Mouse (Mus musculus): ENCODE results near the gene Tmem125.
"Not testable (repeated sequence)": the region's sequence is repeated elsewhere in the genome, so short reads cannot be mapped to it uniquely, and the experiment has no call there.

The Tmem125 gene

DNA sequence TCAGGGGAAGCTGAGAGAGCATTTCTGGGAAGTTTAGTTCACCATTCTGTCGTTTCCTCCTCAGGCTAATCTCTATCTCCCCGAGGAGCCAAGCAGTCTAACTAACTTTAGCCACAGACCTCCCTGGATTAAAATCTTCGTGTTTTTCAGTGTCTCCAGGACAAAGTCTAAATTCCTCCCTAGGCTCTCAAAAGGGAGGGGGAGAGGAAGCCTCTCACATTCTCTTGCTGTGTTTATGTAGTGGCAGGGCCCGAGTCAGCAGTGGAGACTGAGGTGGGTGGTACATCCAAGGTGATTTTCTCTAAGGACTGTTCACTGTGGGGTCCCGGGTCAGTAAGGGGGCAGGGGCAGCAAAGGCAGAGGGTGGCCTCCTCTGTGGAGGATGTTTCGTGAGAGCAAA lies 6.0 kb downstream of the Tmem125 start:
- no peak for DNase-seq (ENCODE audit: low spot score in 2 of 2)

DNA sequence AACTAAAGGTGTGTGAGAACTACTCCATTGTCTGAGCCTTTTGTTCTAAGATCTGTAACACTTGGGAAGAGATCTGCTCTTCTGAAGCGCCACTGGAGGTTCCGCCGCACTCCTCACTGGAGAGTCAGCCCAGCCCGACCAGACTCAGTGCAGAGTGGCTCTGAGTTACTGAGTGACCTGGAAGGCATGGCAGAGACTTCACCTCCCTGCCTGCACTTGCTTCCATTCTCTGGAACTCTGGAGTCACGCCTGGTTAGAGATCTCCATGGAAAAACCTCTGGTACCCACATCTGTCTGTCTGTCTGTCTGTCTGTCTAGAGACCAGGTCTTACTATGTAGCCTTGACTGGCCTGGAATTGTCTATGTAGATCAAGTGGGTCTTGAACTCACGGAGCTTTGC lies 8.2 kb downstream of the Tmem125 start:
- no peak for DNase-seq (ENCODE audit: low spot score in 2 of 2)

DNA sequence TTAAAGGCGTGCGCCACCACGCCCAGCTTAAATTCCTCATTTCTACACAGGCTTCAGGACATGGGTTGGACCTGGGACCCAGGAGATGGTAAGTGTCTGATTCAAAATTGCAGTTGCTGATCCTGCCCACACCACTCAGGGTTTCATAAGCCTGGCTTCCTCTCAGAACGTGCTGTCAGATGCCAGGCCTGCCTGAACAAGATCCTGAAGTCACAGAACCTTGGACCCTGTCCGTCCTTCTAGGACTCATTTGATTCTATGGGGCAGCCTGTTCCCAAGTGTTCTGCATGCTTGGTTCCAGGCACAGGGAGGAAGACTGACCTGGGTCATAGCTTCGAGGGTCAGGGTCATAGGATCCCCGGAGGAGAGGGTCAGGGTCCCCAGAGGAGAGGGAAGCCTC lies 10.2 kb downstream of the Tmem125 start:
- no peak for DNase-seq (ENCODE audit: low spot score in 2 of 2)

DNA sequence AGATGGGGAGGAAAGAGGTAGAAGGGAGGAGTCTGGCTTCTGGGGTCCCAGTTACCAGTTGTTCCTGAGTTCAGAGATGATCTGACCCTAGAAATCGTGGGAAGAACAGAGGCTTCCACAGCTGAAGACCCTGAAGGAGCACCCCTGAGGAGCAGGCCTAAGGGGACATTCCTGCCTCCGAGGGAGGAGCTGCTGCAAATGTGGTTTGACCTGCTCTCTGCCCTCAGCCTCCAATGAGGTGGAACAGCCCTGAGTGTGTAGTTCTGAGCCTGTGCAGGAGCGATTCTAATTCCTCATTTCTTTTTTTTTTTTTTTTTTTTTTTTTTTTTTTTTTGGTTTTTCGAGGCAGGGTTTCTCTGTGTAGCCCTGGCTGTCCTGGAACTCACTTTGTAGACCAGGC lies 10.7 kb downstream of the Tmem125 start:
- no peak for DNase-seq (ENCODE audit: low spot score in 2 of 2)

DNA sequence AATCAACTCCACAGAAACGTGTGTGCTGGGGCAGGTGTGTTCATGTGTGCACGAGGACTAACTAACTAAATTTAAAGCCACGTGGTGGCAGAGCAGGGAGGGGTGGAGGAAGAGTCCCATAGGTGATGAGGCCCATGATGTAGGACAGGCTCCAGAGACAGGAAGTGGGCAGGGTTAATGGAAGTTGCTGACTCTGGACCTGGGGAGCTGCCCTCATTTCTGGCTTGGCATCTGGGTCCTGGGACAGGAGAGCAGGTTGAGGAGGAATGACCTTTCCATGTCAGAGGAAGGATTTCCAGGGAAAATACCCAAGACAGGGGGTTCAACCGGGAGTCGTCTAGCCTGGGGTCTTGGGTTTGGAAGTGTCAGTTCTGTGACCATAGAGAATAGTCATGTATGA lies 11.2 kb downstream of the Tmem125 start:
- DNase-seq (ENCODE audit: low spot score in 2 of 2) = no peak

DNA sequence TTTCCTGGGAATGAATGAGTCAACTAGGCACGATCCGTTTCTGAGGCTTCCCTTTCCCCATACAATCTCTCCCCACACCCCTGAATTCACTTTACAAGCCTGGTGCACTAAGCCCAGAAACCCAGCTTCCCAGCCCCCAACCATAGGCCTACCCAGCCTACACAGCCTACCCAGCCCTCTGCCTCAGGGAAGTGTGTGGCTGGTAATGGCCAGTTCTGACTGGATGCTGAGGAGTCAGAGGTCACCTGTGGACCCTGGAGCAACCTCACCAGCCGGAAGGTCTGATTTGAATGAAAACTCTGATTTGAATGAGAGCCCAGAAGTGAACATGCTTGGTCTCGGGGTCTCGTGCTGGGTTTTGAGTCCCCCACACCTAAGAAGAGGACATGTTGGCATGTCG lies 16.1 kb downstream of the Tmem125 start:
- DNase-seq (ENCODE audit: low spot score in 2 of 2) = no peak

DNA sequence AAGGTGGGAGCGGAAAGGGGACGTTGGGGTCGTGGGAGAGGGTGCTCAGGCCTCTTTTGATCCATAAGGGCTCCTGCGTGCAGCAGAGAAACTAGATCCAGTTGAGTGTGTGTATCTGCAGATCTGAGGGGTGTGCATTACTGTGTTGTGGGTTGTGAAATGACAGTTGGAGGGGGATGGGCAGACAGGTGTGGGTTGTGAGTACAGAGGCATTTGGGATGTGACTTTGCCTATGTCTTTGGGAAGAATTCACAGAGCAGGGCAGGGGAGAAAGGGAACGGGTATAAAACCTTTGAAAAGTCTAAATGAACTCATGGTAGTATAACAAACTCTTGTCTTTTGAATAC lies 16.5 kb downstream of the Tmem125 start:
- DNase-seq (ENCODE audit: low spot score in 2 of 2) = no peak

DNA sequence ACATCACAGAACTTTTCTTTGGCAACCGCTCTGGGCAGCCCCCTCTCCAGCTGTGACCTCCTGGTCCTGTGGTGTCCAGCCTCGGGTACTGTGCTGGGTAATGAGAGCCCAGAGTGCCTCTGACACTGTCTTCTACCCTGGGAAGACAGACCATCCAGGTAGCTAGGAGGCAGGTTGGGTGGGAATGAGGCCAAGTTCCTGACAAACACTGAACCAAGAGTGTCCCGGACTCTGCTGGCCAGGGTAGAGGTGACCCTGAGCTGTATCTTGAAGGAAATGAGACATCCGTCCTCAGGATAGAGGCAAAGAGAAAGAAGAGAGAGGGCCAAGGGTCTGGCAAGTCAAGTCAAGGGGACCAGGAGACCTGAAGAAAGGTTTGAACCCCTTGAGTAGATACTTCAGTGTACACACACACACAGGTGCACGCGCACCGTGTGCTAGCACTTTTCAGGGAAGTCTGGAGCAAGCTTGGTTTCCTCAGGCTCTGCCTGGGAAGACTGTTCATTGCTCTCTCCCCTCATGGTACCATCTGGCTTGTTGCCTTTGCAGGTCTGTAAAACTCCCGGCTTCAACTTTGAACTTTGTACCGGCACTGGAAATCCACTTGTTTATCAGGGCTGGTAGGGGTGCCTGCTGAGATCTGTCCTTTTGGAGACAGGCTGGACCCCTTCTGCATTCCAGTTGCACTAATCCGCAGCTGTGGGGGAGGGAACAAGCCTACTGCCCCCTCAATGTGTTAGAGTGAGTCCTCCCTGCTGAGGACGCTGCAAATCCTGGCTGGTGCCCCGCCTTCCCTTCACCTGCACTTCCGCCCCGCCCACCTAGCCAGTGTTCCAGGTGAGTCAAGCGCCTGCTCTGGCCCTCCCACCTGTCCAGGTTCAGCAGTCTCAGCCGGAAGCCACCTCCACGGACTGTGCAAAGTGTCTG lies 17.2 kb downstream of the Tmem125 start, which contains the start of gene 2610528J11Rik:
Gene 2610528J11Rik (plus strand): TSS at position 592 of the 927 bp plus-strand sequence.
- no peak for DNase-seq (ENCODE audit: low spot score in 2 of 2)

DNA sequence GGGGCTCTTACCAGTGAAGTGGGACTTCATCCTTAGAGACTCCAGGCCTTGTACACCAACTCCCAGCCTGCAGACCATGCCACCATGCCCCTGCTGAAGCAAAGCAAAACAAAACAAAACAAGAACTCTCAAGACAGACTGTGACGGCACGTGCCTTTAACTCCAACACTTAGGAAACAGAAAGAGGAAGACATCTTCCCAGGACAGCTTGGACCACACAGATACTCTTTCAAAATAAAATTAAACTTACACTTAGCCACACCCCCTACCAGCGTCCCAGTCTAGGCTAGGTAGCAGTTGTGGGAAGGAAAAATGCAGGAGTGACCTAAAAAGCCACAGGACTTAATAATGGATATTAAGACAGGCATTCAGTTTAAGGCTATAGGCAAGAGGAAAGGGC lies 18.1 kb downstream of the Tmem125 start:
- DNase-seq (ENCODE audit: low spot score in 2 of 2) = no peak

DNA sequence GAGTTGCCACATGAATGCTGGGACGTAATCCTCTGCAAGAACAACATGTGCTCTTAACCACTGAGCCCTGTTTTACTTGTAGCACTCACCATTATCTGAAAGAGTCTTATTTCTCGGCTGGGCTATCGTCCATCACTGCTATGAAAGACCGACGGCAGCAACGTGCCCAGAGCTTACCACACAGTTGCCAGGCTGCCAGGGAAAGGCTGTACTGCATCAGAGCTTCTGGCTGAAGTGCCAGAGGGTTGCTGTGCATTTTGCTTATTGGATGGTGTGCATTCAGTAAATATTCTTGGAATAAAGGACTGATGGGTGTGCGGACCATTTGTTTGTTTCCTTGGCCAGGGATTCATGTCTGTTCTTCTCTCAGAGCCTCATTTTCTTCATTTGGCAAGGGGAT lies 19.9 kb downstream of the Tmem125 start:
- no peak for DNase-seq (ENCODE audit: low spot score in 2 of 2)

DNA sequence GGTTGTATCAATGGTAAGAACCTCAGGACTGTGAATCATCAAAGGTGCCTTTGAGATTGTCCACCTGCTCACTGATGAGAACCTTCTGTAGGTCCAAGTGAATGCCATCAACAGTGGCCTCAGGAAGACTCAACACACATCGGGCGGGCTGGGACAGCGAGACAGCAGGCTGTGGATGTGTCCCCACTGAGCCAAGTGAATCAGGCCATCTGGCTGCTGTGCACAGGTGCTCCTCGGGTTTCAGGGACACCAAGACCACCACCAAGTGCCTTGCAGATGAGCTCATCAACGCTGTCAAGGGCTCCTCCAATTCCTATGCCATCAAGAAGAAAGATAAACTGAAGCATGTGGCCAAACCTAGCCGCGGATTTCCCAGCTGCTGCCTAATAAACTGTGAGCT lies 21.6 kb downstream of the Tmem125 start:
- DNase-seq (ENCODE audit: low spot score in 2 of 2) = no peak

DNA sequence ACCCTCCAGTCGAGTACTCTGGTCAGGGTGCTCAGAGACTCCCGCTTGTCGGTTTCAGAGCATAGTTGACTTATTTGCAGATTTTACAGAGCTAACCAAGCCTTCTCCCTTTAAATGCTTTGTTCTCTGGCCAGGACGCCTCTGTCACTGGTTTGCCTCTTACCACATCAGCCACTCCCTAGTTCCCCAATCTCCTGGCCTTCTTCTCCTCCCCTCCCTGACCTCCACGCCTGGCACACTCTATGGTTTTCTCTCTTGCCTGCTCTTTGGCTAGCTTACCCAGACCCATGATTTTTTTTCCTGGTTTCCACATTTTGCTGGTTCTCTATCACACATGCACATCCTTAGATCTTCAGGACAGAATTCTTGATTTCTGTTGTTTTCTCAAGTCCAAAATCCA lies 25.6 kb downstream of the Tmem125 start:
- DNase-seq (ENCODE audit: low spot score in 2 of 2) = no peak

DNA sequence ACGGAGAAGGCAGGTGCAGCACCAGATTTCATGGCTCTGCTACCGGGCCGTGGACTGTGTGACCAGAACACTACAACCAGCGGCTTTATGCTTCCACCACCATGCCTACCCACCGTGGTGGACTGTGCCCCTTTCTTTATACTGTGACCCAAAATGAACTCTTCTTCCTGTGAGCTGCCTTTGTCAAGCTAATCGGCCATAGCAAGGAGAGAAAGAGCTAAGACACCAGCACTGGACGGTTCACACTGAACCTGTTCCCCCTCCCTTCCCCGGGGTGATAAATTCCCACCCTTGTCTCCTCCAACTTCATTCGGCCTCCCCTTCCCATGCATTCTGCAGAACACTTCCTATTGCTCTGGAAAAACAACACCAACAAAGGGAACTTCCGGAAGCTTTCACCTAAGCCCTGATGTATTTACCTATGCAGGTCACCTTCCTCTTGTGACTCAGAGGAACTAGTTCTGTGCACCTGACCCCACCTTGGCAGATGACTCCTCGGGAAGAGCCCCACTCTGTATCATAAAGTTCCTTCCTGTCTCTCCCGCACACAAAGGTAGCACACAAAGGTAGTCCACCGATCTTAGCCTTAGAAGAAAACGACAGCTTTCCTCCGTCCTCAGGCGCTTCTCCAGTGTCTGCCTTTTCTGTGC lies 26.2 kb downstream of the Tmem125 start:
- no peak for DNase-seq (ENCODE audit: low spot score in 2 of 2)

DNA sequence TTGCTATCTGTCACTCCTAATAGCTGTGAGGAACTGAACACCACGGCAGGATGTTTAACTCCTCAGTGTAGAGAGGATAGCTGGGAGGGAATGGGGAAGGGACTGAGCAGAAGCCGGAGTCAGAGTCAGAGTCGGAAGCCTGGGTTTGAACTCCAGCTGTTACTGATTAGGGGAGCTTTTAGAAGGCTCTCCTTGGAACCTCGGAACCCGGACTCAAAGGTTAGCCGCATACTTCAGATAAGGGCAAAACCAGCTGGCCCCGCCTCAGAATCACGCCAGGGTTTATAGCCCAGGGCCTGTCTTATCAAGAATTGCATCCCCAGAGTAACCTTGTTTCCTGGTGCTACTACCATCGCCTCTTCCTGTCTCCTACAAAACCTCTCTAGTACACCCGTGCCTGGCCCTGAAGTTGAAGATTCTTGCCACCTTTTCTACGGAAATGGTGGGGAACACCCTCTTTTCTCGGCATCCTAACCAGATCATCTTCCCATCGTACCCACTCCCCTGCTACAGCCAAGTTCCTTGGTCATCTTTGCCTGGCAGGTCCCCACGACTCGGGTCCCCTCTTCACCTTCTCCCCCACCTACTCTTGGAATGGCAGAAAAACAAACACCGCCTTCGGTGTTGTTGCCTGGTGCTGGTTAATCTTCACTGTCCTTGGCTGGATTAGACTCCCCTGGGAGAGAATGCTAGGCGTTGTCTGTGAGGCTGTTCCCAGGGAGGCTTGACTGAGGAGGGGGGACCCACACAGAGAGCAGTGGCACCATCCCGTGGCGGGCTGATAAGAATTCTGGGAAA lies 26.9 kb downstream of the Tmem125 start:
- DNase-seq (ENCODE audit: low spot score in 2 of 2) = no peak

DNA sequence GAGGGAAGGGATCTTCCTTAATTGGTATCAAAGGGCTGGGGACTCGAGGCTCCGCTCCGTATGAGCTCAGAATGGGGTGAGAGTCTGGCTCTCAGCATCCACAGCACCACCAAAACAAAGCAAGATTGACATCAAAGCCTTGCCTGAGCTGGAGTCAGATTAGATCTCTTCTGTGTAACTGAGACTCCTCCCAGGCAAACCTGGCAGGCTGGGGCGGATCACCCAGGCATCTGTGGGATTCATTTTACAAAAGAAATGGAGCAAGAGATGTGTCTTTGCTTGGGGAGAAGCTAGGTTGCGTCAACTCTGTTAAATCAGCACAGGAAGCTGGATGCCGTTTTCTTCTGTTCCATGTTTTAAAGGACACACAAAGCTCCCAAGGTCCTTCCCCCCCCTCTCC lies 34.8 kb downstream of the Tmem125 start:
- no peak for DNase-seq (ENCODE audit: low spot score in 2 of 2)

DNA sequence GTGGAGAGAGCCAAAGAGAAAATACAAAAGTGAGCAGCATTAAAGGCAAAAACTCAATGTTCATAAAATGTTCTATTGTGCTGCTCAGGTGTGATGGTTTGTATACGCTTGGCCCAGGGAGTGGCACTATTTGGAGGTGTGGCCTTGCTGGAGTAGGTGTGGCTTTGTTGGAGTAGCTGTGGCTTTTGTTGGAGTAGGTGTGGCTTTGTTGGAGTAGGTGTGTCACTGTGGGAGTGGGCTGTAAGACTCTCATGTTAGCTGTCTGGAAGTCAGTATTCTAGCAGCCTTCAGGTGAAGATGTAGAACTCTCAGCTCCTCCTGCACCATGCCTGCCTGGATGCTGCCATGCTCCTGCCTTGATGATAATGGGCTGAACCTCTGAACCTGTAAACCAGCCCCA lies 36.7 kb downstream of the Tmem125 start:
- DNase-seq (ENCODE audit: low spot score in 2 of 2) = not testable (repeated sequence)

DNA sequence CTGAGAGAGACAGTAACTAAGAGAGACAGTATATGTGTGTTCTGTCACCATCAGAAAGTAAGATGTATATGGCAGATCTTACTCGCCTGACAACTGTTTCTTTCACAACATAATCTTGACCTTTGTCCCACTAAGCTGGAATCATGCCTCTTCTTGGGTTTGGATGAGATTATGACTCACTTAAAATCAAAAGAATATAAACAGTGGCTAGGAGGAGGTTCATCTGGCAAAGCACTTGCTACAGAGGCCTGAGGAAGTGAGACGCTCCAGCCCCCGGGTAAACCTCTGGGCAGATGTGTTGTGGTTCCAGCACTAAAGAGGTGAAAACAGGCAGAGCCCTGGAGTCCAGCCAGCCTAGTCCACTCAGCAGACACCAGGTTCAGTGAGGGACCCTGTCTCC lies 38.3 kb downstream of the Tmem125 start:
- DNase-seq (ENCODE audit: low spot score in 2 of 2) = no peak

DNA sequence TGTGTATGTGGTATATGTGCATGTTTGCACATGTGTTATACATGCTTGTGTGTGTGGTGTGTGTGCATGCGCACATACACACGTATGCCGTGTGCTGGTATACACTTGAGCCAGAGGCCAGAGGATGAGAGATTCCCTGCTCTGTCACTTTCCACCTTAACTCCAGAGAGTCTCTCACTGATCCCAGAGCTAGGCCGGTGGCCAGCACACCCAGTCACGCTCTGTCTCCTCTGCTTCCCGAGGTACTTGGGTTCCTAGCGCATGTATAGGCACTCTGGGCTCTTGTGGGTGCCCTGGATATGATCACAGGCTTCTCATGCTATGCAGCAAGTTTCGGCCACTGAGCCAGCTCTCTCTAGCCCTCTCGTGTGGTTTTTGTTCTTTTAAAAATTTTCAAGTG lies 43.1 kb downstream of the Tmem125 start:
- DNase-seq (ENCODE audit: low spot score in 2 of 2) = no peak

DNA sequence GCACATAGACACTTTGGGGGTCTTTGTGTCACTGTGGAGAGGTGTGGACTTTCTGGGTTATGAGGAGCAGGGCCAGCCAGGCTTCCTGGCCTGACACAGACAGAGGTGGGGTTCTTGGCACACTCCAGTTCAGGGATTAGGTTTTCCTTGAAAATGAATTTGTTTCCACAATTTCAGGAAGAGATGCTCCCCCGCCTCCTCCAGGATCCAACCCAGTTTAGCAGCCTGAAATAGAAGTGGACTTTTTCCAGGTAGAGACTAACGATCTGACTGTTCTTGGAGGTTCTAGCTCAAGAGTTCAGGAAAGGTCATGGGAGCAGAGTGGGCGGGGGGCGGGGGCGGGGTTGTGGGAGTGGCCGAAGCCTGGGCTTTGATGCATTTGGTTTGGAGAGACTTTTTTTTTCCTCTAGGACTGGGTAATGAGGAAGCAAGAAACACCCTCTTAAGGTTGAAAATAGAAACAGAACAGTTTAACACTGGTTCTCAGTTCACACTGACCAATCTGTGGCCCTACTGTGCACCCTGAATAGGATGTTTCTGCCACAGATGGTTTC lies 43.6 kb downstream of the Tmem125 start:
- no peak for DNase-seq (ENCODE audit: low spot score in 2 of 2)

Measured in natural killer cell, adult 2 months (primary cell).